Mouse (Mus musculus) urinary bladder, postnatal 36 days (tissue): ENCODE measurements around the gene Lif.

Experiments
- DNase-seq, 2 experiments: peaks; one replicate each; pipeline ENCODE4 v3.0.0; 2022; ENCODE audit warnings: low spot score in 2 of 2, mixed read lengths in 1 of 2

Gene Lif

DNA sequence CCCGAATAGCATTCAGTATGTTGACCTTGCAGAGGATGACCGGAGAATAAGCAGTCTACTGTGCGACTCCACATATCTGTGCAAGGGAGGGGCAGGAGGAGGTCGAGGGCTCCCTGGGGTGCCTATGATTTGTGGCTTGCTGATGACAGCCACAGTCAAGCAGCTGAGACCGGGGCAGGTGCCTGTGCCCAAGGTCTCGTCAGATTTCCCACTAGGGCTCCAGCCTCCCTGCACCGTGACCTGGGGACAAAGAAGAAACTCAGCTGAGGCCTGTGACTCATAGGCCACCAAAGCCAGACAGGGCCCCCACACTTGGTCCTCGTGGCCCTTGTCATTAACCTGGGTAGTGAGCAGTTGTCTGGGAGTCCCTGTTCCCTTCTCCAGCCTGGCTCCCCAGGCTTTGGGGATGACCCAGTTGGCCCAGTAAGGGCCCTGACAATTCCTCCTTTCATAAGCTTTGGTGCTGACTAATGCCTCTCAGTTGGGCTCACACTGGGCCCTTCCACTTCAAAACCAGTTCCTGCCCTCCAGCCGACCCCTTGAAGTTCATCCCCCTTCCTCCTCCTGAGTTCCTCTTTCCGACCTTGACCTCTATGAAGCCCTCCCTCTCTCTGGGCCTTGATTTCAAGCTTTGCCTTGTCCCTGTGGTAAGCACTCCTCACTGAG is 39.4 kb downstream of the Lif start:
- DNase-seq = no peak

DNA sequence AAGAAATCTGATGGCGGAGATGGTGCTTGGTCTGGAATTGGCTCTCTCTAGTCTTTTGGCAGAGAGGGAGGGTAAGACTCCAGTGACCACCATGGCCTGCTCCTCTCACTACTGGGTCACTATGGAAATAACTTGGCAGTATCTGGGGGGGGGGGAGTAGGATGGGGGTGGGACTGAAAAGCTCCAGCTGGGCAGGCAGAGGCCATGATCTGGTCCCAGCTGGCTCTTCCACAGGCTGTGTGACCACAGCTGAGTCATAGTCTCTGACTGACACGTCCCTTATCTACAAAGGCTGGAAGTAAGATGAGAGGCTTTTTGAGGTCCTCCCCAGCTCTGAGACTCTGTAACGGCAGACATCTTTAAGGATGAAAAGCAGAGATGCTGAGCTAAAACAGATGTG is 40.4 kb downstream of the Lif start:
- no peak for DNase-seq

DNA sequence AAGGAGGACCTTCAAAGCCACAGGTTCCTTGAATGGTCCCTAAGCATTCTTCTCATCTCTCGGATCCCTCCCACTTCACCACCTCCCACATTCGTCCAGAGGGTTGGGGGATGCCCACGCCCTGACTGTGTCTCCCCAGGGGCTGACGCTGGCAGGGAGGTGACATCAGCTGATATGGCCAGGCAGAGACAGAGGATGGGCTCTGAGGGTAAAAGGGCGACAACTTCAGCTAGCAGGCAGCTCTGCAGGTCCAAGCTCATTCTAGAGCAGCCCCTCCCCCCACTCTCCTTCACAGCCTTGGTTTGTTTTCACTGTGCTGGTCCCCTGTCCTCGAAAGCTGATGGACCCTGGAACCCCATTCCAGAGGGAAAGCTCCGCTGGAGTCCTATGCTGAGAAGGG is 41.3 kb downstream of the Lif start:
- no peak for DNase-seq

DNA sequence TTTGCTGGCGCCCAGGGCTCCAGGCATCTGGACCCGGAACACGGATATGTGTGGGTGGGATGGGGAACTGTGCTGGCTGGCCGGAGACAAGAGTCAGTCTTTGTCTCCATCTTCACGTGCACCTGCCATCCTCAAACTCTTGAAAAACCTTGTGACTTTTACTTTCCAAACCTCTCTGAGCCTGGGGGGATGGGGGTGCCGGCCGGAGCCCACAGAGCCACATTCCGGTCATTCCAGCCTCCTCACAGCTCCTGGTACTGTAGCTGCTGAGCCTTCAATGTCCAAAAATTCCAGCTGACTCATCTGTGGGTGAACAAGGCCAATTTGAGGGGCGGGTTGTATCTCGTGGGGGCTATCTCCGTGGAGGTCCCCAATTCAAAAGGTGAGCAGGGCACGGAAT is 41.8 kb downstream of the Lif start:
- no peak for DNase-seq

DNA sequence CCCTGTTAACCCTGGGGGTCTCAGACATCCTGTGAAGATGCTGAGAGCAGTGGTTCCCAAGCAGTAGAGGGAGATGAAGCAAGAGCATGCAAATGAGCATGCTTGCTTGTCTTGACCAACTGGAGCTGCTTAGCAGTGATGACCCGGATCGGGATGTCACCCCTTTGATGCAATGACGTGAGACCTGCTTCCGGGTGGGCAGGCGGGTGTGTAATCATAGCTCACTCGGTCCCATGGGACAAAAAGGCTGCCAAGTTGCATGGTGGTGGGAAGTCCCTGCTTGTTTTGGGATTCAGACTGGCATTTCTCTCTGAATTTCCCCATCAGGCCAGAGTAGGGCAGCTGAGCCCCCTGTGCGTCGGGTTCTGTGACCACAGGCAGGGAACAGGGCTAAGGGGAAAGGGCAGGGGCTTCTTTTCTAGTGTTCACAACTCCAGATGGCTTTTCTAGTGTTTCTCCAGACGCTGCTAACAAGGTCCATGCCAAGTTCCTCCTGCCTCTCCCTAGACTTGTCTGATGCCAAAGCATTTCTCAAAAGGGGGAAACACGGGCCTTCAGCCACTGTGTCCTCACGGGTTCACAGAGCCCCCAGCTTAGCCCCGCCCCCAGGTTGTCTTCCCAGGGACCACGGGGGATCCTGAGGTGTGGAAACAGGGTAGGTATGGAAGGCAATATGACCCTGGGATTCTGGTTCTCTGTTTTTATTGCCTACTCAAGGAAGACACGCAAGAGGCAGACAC is 42.5 kb downstream of the Lif start:
- no peak for DNase-seq

DNA sequence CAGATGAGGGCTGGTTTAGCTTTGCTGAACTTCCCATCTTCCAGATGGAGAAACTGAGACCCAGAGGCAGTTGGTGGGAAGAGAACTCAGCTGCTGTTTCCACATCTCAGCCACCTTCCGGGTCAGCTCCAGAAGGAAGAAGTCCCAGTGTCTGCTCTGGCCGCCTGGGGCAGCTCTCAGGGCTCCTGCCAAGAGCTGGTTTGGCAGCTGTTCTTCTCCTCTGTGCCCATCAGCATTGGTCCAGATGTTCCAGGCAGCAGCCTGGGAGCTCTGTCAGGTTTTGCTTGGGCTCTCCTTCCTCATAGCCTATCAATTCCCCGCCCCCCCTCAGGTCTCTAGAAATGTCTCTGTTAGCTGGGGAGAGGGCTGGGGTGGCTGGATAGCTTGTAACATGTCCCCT is 43.3 kb downstream of the Lif start:
- DNase-seq = no peak

DNA sequence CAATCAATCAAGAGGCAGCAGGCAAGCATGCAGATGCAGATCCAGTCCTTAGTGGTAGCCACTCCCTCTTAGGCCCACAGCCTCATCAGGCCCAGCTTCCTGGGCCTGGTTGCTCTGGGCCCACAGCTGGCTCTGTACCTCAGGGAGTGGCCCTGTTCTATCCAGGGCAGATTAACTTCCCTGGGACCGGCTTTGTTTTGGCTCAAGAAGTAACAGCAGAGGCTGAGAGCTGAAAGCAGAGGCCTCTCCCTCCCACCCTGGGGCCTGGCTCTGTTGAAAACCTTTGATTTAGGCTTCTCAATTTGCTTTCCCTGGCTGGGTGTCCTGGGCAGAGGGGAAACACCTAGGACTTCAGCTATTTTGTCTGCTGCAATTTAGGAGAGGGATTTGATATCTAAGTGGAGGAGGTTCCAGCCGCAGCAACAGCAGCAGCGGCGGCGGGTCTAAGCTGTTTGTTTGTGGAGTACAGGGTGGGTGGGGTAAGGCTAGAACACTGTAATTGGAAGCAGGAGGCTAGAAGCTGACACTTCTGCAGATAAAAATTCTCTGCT is 45.1 kb downstream of the Lif start:
- DNase-seq = peak in 1 of 2 experiments; percentile 33

DNA sequence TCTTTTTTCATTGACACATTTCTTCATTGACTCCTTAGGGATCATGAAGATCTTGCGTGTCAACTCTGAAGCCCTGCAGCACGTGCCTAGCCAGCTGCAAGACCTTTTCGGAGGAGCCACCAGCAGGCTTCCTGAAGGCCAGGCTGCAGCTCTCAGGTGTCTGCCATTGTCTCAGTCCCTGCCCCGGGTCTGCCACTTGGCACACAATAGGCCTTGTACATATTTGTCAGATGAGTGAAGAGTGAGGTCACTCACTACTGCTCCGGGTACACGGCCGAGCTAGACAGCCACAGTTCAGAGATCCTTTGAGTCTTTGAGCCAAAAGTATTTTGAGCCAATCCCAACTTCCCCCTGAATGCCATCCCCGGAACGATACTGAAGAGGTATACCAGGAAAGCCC is 45.7 kb downstream of the Lif start:
- no peak for DNase-seq

DNA sequence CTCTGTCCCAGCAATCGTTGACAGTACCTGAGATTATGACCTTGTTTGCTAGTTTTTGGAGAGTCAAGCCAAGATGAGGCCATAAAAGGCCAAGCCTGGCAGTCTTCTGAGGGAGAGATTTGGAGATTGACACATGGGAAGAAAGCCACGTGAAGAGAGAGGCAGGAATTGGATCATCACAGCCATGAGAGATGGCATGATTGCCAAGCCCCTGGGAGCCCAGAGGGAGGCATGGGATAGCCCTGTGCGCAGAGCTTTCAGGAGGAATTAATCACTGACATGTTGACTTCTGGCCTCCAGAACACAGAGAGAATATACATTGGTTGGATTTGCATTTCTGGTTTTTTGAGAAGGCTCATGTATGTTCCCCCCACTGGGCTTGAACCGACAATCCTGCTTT is 46.8 kb downstream of the Lif start:
- DNase-seq = no peak

DNA sequence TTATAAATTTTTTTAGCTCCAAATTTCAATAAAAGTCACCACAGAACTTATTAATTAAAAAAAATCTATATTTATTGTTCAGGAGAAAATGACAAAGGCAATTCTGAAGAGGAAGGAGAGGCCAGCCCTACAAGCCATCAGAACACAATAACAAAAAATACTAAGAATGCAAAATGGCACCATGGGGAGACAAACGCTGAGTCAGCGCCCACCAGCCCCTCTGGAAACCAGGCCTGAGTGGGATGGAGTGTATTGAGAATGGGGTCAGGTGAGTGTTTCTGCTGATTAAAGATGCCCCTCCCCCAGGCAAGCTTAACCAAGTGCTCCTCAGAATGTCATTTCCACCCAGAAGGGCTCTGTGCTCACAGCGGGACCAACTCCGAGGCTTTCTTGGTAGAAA is 47.7 kb downstream of the Lif start:
- no peak for DNase-seq

DNA sequence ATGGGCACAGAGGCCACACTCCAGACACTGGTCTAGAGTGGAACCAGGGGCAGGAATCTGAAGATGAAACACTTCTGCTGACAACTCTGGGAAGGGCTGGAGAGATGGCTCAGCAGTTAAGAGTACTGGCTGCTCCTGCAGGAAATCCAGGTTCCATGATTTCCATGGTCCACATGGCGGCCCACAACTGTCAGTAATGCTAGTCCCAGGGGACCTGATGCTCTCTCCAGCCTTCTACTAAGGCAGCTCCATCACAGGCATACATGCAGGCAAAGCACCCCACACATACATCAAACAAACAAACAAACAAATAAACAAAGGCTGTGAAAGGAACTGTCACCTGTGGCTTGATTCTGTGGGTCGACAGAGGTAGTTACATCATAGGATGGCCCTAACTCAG is 48.7 kb downstream of the Lif start:
- no peak for DNase-seq

DNA sequence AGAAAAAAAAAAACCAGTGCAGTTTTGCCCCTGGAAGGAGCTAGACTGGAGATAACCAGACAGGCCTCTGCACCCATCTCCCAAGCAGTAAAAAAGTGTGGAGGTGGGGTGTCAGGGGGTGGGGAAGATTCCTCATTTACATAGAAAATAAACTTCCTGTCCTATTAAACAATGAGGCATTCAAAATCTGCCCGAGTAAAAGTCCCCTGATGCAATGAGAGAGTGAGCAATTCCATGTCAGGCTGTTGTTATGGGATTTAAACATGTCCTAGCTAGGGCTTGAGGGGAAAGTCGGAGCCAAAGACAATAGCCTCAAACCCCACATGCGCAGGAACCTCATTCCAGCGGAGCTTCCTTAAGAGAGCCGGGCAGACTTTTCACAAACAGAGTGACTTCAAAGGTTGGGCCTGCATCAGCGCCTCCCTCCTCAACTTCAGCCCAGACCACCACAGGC is 50.7 kb downstream of the Lif start:
- DNase-seq = no peak

DNA sequence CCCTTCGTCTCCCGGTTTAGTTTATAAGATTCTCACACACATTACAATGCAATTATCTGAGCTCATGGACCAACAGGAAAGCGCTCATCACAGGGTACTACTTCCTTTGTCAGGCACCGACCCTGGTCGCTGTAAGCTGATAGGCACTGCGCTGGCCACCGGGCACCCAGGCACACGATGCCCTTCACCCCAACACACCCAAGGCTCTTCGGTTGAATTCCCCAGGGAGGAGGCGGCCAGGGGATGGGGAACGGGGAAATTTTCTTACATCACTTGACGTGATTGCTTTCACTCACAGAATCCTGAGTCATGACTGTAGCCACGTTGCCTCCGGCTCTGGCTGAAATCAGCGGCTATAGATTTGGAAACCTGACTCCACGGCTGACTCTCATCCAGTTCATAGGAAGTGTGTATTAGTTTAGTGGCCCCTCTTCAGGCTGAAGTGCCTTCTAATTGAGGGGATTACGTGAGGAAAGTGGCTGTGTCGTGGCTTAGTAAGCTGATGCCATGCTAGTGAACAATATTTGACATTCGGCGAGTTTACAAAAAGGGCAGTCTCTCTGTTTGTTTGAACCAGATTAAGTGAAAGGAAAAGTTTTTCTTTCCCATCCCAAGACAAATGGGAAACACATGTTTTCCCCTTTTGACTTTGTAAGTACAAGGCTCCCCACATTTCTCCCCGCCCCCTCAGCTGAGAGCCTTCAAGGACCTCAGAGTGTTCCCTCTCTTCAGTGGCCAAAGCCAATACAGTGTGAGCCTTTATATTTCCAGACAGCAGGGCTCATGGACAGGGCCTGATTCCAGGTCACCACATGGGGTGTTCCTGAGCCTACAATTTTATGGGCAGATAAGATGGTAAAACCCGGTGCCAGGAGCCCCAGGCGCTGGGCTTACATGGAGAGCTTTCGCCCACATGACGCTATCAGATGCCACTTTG is 51.4 kb downstream of the Lif start:
- DNase-seq = no peak

DNA sequence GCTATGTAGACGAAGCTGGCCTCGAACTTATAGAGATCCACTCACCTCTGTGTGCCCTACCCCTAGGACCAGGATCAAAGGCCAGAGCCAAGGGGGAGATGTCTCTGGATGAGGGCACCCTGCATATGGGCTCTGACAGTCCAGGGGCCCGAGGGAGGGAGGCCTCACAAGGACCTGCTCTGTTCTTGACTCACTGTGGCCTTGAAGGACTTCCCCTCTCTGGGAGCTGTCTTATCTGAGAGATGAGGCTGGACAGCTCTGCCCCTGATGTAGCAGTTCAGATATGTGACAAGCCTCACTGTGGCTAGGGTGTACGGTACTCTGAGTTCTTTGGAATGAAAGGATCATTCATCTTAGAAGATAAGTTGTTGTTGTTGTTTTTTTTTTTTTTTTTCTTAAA is 52.3 kb downstream of the Lif start:
- no peak for DNase-seq

DNA sequence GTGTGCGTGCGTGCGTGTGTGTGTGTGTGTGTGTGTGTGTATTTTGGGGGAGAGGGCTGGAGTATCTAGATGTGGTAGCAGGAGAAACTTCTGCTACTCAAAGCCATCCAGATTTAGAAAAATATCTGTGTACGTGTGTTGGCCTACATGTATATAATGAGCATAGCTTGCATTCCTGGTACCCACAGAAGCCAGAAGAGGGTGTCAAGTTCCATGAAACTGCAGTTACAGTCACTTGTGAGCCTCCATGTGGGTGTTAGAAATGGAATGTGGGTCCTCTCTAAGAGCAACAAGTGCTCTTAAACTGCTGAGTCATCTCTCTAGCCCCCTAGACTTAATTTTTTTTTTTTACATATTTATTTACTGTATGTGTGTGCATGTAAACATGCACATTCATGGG is 53.0 kb downstream of the Lif start:
- no peak for DNase-seq

DNA sequence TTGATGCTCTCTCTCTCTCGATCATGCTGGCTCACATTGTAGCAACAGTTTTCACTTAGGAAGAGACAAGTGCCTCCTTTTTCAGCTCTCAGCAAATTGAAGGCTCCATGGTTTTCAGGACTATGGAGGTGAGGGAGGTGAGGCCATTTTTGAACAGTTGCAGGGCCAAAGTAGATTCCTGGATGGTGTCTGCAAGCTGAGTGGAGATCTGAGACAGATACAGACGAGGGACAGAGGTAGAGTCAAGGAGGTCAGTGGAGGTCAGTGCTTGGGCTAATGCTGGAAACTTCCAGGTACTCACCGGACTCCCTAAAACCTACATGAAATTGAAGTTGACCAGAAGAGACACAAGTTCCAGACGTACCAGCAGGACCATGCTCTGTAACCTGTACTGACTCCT is 54.8 kb downstream of the Lif start:
- DNase-seq = no peak

DNA sequence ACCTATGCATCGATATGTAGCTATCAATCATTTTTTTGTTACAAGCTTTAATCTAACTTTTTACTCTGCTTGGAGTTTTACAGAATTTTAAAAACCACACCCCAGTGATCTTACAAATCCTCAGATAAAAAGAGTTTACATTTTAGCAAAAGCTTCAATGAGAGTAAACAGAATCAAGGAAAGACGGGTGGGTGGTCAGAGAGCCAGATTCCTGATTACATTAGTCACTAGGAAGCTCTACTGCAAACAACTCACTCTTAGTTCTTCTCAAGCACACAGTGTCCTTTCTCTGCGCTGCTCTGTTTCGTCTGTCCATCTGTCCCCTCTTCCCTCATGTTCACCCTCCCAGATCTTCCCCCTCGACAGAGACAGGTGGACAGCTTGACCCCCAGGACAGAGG is 59.9 kb downstream of the Lif start:
- DNase-seq = no peak

DNA sequence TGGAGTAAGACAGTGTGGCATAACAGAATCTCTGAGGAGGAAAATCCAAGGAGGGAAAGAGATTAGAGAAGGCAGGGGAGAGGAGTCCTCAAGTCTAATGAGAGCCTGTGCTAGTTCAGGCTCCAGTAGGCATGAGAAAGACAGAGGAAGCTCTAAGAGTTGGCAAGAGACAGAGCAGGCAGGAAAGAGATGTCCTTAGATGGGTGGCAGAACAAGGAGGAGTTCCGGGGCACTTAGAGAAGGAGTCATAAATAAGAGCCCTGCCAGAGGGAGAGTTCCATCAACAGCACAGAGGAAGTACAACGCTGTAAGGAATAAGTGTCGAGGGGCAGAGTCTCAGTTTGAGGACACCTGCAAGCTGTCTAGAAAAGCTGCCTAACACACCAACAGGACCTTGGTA is 60.7 kb downstream of the Lif start:
- no peak for DNase-seq

DNA sequence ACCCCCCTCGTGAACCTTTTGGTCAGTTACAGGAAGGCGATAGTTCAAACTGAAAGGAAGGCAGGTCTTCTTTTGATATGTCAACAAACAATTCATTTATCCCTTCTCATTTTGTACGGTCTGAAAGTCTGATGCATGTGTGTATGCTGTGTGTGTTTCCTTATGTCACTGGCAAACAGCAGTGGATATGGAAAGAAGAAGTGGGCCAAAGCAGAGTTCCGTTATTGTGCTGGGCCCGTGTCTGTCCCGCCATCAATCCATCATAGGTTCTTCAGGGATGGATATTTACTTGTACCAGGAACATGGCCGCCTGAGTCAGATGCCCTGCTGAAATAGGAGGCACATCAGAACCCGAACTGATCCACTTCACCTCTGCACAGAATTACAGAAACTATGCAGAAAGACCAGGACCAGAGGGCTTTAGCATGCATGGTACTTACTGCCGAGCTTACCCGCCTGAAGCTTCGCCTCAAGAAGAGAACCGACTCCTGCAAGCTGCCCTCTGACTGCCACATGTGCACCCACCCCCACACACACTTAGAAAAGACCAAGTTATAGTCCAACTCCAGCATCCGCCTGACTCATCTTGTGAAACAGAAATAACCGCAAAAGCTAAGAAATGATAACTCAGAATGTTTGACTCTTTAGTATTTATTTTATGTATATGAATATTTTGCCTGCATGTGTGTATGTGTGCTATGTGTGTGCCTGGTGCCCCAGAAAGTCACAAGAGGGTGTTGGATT is 62.0 kb downstream of the Lif start:
- no peak for DNase-seq

DNA sequence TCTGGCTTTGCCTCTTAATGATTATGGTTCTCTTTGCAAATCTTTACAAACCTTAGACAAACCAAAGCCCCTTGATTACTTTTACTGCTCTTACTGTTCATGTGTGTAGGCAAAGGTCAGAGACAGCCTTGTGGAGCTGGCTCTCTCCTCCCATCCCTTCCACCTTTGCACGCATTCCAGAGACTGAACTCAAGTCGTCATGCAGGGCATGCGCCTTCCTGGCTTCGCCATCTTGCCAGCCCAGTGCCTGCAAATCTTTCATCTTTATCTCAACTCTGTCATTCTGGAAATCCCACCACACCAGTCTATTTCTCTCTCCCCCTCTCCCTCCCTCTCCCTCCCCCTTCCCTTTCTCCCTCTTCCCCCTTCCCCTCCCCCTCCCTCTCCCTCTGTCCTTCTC is 63.5 kb downstream of the Lif start:
- no peak for DNase-seq
